Mouse (Mus musculus) embryonic facial prominence, embryonic 10.5 days (tissue): ENCODE data around the gene Bysl. TPM values are rescaled to one million over a fixed set of nuclear protein-coding genes. Genes with fewer than 3 reads are reported as not detected.

ENCODE experiments used
- polyA plus RNA-seq: library from polyadenylated mRNA; unstranded; fragments of >200 nt; fragmentation: Nextera tagmentation; extraction: Ambion mirVana; gene quantifications from 2 replicates; pipeline ENCODE4 v1.2.1, GENCODE M21; 2016

The Bysl gene
- polyA plus RNA-seq, 1 experiment from 2014 or later, result 43.8 TPM

Other genes with a start within 250 kb of the Bysl start
- 90.0 and 96.0 TPM in 2 replicates for gene Mrps10, start 242.6 kb downstream of the Bysl start, polyA plus RNA-seq
- gene Guca1b, start 226.1 kb downstream of the Bysl start, polyA plus RNA-seq, result 1.2 and 1.7 TPM in 2 replicates
- gene Guca1a, start 210.9 kb downstream of the Bysl start, polyA plus RNA-seq, result 0.41 and 0.81 TPM in 2 replicates
- gene AI661453, start 174.9 kb downstream of the Bysl start, polyA plus RNA-seq, result 0.27 and 0.36 TPM in 2 replicates
- gene 1700001C19Rik, start 174.1 kb downstream of the Bysl start, polyA plus RNA-seq, result 0.25 TPM in 1 of 2 replicates, not detected in the other
- 32.0 and 35.3 TPM in 2 replicates for gene Taf8, start 109.2 kb downstream of the Bysl start, polyA plus RNA-seq
- gene Ccnd3, start 106.4 kb downstream of the Bysl start, polyA plus RNA-seq, result 325 and 335 TPM in 2 replicates
- 46.7 and 48.9 TPM in 2 replicates for gene Med20, start 90 bp upstream of the Bysl start, polyA plus RNA-seq
- gene Gm20517, start 97 bp upstream of the Bysl start, polyA plus RNA-seq, result 1.6 and 2.4 TPM in 2 replicates
- gene Usp49, start 19.2 kb upstream of the Bysl start, polyA plus RNA-seq, result 4.1 and 5.4 TPM in 2 replicates
- 378 and 379 TPM in 2 replicates for gene Tomm6, start 76.9 kb upstream of the Bysl start, polyA plus RNA-seq
- gene Frs3, start 77.5 kb upstream of the Bysl start, polyA plus RNA-seq, result 7.3 and 8.3 TPM in 2 replicates
- gene Gm21981, start 83.0 kb upstream of the Bysl start, polyA plus RNA-seq, result 0.21 and 0.24 TPM in 2 replicates
- gene Prickle4, start 83.2 kb upstream of the Bysl start, polyA plus RNA-seq, result 0.35 TPM in 1 of 2 replicates, not detected in the other
- gene Pgc, start 115.3 kb upstream of the Bysl start, polyA plus RNA-seq, result 0.10 TPM in 1 of 2 replicates, not detected in the other
- 2.3 and 2.9 TPM in 2 replicates for gene Tfeb, start 125.5 kb upstream of the Bysl start, polyA plus RNA-seq
- 21.0 and 25.1 TPM in 2 replicates for gene Mdfi, start 223.2 kb upstream of the Bysl start, polyA plus RNA-seq